Mouse (Mus musculus) lung, postnatal 0 days (tissue): Measurements from ENCODE around the gene 3110040M04Rik.

Experiments
- CTCF ChIP-seq: IDR thresholded peaks from 2 replicates; pipeline ENCODE4 v1.5.1; 2016; ENCODE audit warnings: antibody characterized with exemption, mild to moderate bottlenecking
- EP300 ChIP-seq: IDR thresholded peaks from 2 replicates; pipeline ENCODE4 v1.6.1; 2016; ENCODE audit warnings: antibody characterized with exemption, mild to moderate bottlenecking, control low read depth

DNA sequence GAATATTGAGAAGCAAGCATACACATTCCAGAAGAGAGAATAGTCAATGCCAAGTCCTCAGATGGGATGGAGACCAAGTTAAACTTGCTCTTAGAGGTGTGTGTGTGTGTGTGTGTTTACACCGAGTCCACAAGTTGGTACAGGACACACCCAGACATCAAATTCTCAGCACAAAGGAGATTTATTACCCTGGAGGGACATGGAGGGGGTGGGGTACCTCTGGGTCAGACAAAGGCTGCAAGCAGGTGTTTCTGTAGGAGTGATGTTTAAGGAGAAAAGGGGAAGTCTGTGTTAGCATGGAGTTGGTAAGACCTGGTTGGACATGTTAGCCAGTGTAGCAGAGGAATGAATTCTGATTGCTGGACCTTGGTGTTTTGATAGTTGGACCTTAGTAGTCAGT is 12.1 kb downstream of the 3110040M04Rik start:
- TF ChIP-seq CTCF (no peak), EP300 (no peak)
